Mouse (Mus musculus) lung, embryonic 16.5 days (tissue): ENCODE results near the gene Cradd. TPM values are rescaled to one million over a fixed set of nuclear protein-coding genes. Genes with fewer than 3 reads are reported as not detected.

Source experiments
- ATAC-seq: fragments of 200-750 bp; cut with Nextera tagmentation; 2 replicates; pipeline ENCODE4 v1.8.0; 2017; ENCODE audit warnings: low read depth, mild to moderate bottlenecking, moderate library complexity
- H3K27ac ChIP-seq: fragments of 300-500 bp; sonication (generic); 2 replicates; pipeline ENCODE4 v1.5.1; 2014; ENCODE audit warnings: mild to moderate bottlenecking, control low read depth, low read length
- H3K27me3 ChIP-seq: fragments of 300-500 bp; sonication (generic); 2 replicates; pipeline ENCODE4 v1.6.1; 2014; ENCODE audit warnings: low read depth, low read length, mixed read lengths; ENCODE audit not compliant: control insufficient read depth, insufficient read depth
- H3K36me3 ChIP-seq: fragments of 300-500 bp; sonication (generic); 2 replicates; pipeline ENCODE4 v1.6.1; 2014; ENCODE audit warnings: low read length; ENCODE audit not compliant: control insufficient read depth, insufficient read depth
- H3K4me1 ChIP-seq: fragments of 300-500 bp; sonication (generic); replicated peaks from 2 replicates; pipeline ENCODE4 v1.6.1; 2014; ENCODE audit warnings: low read length, mixed read lengths; ENCODE audit not compliant: control insufficient read depth, insufficient read depth
- H3K4me2 ChIP-seq: fragments of 300-500 bp; sonication (generic); 2 replicates; pipeline ENCODE4 v1.6.1; 2014; ENCODE audit warnings: low read depth, low read length, control low read depth
- H3K4me3 ChIP-seq: fragments of 300-500 bp; sonication (generic); 2 replicates; pipeline ENCODE4 v1.5.1; 2014; ENCODE audit warnings: mild to moderate bottlenecking, low read length, control low read depth
- H3K9ac ChIP-seq: fragments of 300-500 bp; sonication (generic); 2 replicates; pipeline ENCODE4 v1.6.1; 2014; ENCODE audit warnings: low read length, control low read depth
- H3K9me3 ChIP-seq: fragments of 300-500 bp; sonication (generic); 2 replicates; pipeline ENCODE4 v1.6.1; 2016; ENCODE audit warnings: low read length; ENCODE audit not compliant: control insufficient read depth
- WGBS: fragments of 180-500 bp; shearing (Covaris S2); extraction: QIAGEN DNeasy Blood & Tissue Kit; methylation state at CpG from one replicate; pipeline ENCODE4 v1.1.7; 2014; 5-methylcytosine and 5-hydroxymethylcytosine counted together
- polyA plus RNA-seq: library from polyadenylated mRNA; unstranded; fragments of >200 nt; fragmentation: Nextera tagmentation; extraction: Ambion mirVana; gene quantifications from 2 replicates; pipeline ENCODE4 v1.2.1, GENCODE M21; 2015

The Cradd gene
- polyA plus RNA-seq, 1 experiment from 2014 or later, result 12.0 TPM

- ATAC-seq, result no peak
- 53% methylated on average over 8 of the region's 8 CpGs for WGBS
- H3K4me3 ChIP-seq, result no peak overlapping the region
- no peaks in the 10 kb centered on the region for H3K9me3 ChIP-seq
- H3K27ac ChIP-seq, result no peak overlapping the region
- no peaks in the 10 kb centered on the region for H3K36me3 ChIP-seq
- no peaks in the 10 kb centered on the region for H3K27me3 ChIP-seq
- H3K4me1 ChIP-seq, result peaks cover 6% of the 10 kb centered on the region; the same call in 1 of the 2 replicates
- H3K4me2 ChIP-seq, result no peak overlapping the region
- H3K9ac ChIP-seq, result no peak overlapping the region
Observed at GRCm38 (mm10) chr10:95289819-95290218, 34.1 kb downstream of the Cradd start.

DNA sequence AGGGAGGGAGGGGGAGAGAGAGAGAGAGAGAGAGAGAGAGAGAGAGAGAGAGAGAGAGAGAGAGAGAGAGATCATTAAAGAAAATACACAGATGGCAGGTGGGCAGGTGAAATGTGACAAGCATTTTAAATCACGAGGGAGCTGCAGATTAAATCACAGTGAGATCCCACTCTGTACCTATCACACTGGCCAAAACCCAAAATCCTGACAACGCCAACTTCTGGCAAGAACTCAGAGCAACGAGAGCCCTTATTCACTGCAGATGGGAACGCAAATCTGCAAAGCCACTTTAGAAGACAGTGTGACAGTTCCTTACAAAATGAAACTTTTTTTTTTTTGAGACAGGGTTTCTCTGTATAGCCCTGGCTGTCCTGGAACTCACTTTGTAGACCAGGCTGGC is 35.7 kb downstream of the Cradd start:
- no peaks in the 10 kb centered on the region for H3K27me3 ChIP-seq
- no peak overlapping the region for H3K27ac ChIP-seq
- no peaks in the 10 kb centered on the region for H3K9me3 ChIP-seq
- H3K9ac ChIP-seq, result no peak overlapping the region
- 55% methylated on average over 4 of the region's 4 CpGs for WGBS
- ATAC-seq, result no peak
- peaks cover 6% of the 10 kb centered on the region; the same call in 1 of the 2 replicates for H3K4me1 ChIP-seq
- no peaks in the 10 kb centered on the region for H3K36me3 ChIP-seq
- H3K4me2 ChIP-seq, result no peak overlapping the region
- no peak overlapping the region for H3K4me3 ChIP-seq

DNA sequence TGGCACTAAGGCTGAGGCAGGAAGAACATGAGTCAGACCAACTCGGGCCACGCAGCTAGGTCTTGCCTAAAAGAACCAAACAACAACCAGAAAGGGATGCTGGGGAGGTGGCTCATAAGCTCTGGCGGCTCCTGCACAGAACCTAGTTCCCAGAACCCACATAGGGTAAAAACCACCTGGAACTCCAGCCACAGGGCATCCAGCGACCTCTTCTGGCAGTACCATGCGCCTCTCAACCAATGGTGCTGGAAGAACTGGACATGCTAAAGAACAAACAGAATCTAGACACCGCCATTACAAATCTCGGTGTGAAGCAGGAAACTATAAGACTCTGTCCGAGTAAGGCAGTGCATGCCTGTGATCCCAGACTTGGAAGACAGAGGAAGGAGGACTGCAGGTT is 36.6 kb downstream of the Cradd start:
- Histone ChIP-seq H3K4me1 (peaks cover 6% of the 10 kb centered on the region; the same call in 1 of the 2 replicates), H3K4me2 (no peak overlapping the region), H3K9ac (no peak overlapping the region), H3K36me3 (no peaks in the 10 kb centered on the region), H3K27me3 (no peaks in the 10 kb centered on the region), H3K27ac (no peak overlapping the region), H3K4me3 (no peak overlapping the region), H3K9me3 (no peaks in the 10 kb centered on the region)
- no peak for ATAC-seq
- WGBS, result 81% methylated on average over 8 of the region's 8 CpGs

DNA sequence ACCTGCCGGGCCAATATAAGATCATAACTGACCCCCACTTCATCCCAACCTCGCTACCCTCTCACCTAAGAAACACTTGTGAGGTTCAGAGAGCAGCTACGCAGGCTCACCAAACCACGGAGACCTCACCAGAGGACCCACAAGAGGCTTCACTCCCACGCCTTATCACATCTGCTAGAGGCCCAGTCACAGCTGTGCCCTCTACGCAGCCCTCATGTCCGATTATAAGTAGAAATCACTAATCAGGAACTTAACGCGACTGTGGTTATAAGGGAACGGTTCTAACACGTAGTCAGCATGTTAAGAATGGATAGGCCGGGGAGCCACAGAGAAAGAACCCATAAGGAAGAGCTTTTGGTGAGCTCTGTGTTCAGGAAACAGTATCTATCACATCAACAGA is 40.5 kb downstream of the Cradd start:
- H3K27ac ChIP-seq, result no peak overlapping the region
- no peaks in the 10 kb centered on the region for H3K36me3 ChIP-seq
- WGBS, result 81% methylated on average over 12 of the region's 12 CpGs
- no peaks in the 10 kb centered on the region for H3K27me3 ChIP-seq
- H3K4me3 ChIP-seq, result no peak overlapping the region
- no peaks in the 10 kb centered on the region for H3K4me1 ChIP-seq
- no peak for ATAC-seq
- no peak overlapping the region for H3K9ac ChIP-seq
- H3K9me3 ChIP-seq, result no peaks in the 10 kb centered on the region
- H3K4me2 ChIP-seq, result no peak overlapping the region

DNA sequence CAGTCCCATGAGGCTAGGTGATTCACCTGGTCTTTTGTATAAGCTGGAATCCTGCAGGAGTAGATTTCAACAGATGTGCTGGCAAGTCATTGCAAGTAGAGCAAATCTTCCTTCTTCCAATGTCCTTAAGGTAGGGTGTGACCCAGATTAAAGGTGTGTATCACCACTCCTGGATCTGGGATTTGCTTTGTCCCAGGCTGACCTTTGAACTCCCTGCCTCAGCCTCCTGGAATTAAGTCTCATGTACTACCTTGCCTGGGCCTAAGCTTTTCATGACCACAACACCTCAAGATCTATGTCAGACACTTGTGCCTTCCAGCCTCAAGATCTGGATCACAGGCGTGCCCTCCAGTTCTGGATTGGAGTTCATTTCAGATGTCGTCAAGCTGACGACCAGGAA is 41.9 kb downstream of the Cradd start:
- WGBS, result 90% methylated on average over 3 of the region's 3 CpGs

DNA sequence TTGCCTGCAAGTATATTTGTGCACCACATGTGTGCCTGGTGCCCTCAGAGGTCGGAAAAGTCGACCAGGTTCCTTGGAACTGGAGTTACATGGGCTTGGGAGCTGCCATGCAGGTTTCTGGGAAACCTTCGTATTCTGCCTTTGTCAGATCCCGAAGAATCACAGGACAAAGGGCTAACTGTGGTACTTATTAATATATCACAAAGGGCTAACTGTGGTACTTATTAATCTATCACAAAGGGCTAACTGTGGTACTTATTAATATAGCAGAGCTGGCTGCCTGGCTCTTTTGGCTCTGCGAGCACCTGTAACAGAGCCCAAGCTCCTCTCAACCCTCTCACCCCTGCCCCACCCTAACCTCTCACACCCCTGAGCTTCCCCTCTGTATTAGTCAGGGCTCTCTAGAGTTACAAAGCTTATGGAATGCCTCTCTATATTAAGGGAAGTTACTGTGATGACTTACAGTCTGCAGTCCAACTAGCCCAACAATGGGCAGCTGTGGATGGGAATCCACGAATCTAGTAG is 42.4 kb downstream of the Cradd start:
- Histone ChIP-seq H3K9ac (no peak overlapping the region), H3K4me3 (no peak overlapping the region), H3K27ac (no peak overlapping the region), H3K36me3 (no peaks in the 10 kb centered on the region), H3K9me3 (no peaks in the 10 kb centered on the region), H3K4me1 (no peaks in the 10 kb centered on the region), H3K27me3 (no peaks in the 10 kb centered on the region), H3K4me2 (no peak overlapping the region)
- 77% methylated on average over 6 of the region's 6 CpGs for WGBS
- no peak for ATAC-seq

More for the DNA sequence above, 41.9 kb downstream of the Cradd start:
- Histone ChIP-seq H3K4me3 (no peak overlapping the region), H3K36me3 (no peaks in the 10 kb centered on the region), H3K9ac (no peak overlapping the region), H3K4me2 (no peak overlapping the region), H3K4me1 (no peaks in the 10 kb centered on the region), H3K27ac (no peak overlapping the region), H3K9me3 (no peaks in the 10 kb centered on the region), H3K27me3 (no peaks in the 10 kb centered on the region)
- ATAC-seq, result no peak

GRCm38 (mm10) chr10:95280327-95280726 is 43.6 kb downstream of the Cradd start:
- no peaks in the 10 kb centered on the region for H3K27me3 ChIP-seq
- ATAC-seq, result no peak
- no peaks in the 10 kb centered on the region for H3K9me3 ChIP-seq
- H3K4me2 ChIP-seq, result no peak overlapping the region
- H3K36me3 ChIP-seq, result no peaks in the 10 kb centered on the region
- no peak overlapping the region for H3K4me3 ChIP-seq
- WGBS, result 86% methylated on average over 3 of the region's 3 CpGs
- no peaks in the 10 kb centered on the region for H3K4me1 ChIP-seq
- H3K27ac ChIP-seq, result no peak overlapping the region
- H3K9ac ChIP-seq, result no peak overlapping the region

DNA sequence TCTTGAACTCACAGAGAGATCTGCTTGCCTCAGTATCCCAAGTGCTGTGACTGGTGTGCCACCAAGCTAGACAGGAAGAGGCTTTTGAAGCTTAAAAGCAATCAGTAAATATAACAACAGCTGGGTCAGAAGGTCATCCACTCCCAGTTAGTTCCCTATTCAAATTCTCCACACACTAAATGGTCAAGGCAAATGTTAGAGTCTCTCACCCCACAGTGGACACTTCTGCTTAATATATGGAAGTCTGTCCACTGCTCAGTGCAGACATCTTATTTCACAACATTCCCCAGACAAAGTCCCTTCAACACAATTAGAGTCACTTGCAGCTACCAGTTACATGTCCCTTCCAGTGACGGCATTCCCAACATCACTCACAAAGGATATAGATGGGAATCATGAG is 44.5 kb downstream of the Cradd start:
- Histone ChIP-seq H3K9ac (no peak overlapping the region), H3K4me1 (no peaks in the 10 kb centered on the region), H3K9me3 (no peaks in the 10 kb centered on the region), H3K27me3 (no peaks in the 10 kb centered on the region), H3K4me3 (no peak overlapping the region), H3K4me2 (no peak overlapping the region), H3K36me3 (no peaks in the 10 kb centered on the region), H3K27ac (no peak overlapping the region)
- 81% methylated on average over 1 of the region's 1 CpGs for WGBS
- ATAC-seq, result no peak

DNA sequence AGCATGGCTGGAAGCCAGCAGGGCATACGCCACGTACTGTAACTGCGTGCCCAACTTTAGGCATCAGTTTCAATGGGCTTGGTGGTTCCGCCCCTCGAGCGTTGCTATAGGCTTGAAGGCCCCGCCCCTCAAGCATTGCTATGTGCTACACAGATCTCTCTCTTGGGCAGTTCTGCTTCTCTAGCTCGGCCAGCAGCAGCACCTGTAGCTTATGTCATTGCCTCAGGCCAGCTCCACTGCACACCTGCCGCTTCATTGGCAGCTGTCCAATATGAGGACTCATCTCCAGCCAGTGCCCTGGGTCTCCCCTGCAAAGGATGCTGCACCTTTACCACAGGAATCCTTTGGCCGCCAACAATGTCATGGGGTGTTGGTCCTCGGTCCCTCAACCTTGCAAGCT is 45.8 kb downstream of the Cradd start:
- Histone ChIP-seq H3K27me3 (no peaks in the 10 kb centered on the region), H3K4me2 (no peak overlapping the region), H3K9ac (no peak overlapping the region), H3K9me3 (no peaks in the 10 kb centered on the region), H3K36me3 (no peaks in the 10 kb centered on the region), H3K27ac (no peak overlapping the region), H3K4me3 (no peak overlapping the region), H3K4me1 (no peaks in the 10 kb centered on the region)
- no peak for ATAC-seq
- 82% methylated on average over 11 of the region's 11 CpGs for WGBS

- no peak overlapping the region for H3K4me3 ChIP-seq
- ATAC-seq, result 0 out of 2 replicates have a peak, but pooled peaks have one; percentile 20
- H3K9me3 ChIP-seq, result peaks cover 3% of the 10 kb centered on the region; the same call in 1 of the 2 replicates
- no peaks in the 10 kb centered on the region for H3K4me1 ChIP-seq
- no peak overlapping the region for H3K27ac ChIP-seq
- H3K27me3 ChIP-seq, result no peaks in the 10 kb centered on the region
- H3K36me3 ChIP-seq, result peaks cover 3% of the 10 kb centered on the region; the same call in 1 of the 2 replicates
- whole genome bisulfite sequencing, result 68% methylated on average over 9 of the region's 9 CpGs
- H3K4me2 ChIP-seq, result no peak overlapping the region
- H3K9ac ChIP-seq, result no peak overlapping the region
Observed at GRCm38 (mm10) chr10:95275488-95275887, 48.4 kb downstream of the Cradd start.
